Mouse (Mus musculus): ENCODE results near the gene Dhrs7c.

DNA sequence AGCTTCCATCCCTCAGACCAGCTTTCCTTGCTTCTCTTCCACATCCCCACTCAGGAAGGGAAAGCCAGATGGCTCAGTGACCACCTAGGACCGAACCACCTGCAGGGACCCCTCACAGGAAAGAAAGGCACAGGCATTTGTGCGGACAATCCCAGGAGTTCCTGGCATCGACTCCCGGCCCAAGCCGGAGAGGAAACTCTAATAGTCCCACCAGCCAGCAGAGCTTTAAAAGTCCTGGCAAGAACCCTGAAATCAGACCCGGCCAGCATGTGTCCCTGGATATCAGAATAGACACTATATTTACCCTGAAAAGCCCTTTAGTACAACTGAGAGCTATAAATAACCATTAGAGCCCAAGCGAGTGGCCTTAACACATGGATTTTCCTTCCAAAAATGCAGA, at the start of gene Dhrs7c:
- TF ChIP-seq EP300 (IDR thresholded peaks at IDR 0.05; ENCODE audit: insufficient read depth, low read depth, low read length) = no peak
- no peak for TF ChIP-seq CTCF (IDR thresholded peaks at IDR 0.05; ENCODE audit: low read depth, low read length)

Measured in ES-Bruce4 (cell line).